9 mouse cellular contexts compared by ENCODE assay signal in the genomic region with DNA sequence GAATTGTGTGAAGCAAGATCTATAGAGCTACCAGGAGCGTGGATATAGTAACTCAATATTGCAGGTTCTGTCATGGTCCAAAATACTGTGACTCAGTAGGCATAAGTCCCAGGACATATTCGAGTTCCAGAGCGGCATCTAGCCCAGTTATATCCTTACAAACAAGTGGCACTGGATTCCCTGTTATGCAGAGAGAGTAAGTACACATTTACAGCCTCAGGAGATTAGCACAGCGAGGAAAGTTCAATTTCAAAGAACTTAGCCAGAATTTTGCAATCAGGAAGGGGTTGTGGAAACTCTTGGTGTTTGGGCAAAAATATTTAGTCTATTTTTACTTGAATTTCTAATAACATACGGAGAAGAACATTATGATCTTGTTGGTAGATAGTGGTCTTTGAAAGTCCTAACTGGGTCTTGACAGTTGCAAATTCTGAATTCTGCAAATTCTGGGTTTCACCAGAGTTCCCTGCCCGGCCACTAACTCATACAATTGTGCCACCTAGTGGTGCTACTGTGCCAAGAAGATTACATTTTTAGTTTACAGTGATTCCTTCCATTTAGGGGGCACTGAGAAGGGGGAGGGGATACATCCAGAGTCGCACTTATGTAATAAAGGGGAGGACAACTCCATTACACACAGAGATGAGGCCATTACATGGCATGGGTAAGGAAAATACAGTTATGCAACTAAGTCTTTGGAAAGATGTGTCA. TPM values are rescaled to one million over a fixed set of nuclear protein-coding genes. Genes with fewer than 3 reads are reported as not detected.
DNase-seq lines count a peak whose midpoint lies in the region; ATAC-seq and TF ChIP-seq lines count a peak whose summit lies in the region.
"Had no signal": no experiment of that assay in that cellular context is flagged by ENCODE, and none has a peak within 500 bp of the region (broad histone marks: within the 10 kb centered on the region; RNA-seq: fewer than 3 reads in every experiment).

No protein-coding gene starts in this region.

- no peaks in the 10 kb centered on the region for H3K4me1 ChIP-seq in stomach, postnatal 0 days (replicated peaks; ENCODE audit: control insufficient read depth, insufficient read depth)
- H3K4me1 ChIP-seq: limb, embryonic 13.5 days had no signal

- peak; percentile 70 for TF ChIP-seq CTCF in stomach, postnatal 0 days (IDR thresholded peaks at IDR 0.05; ENCODE audit: low read depth)

- H3K4me3 ChIP-seq in stomach, postnatal 0 days (ENCODE audit: low read depth, low read length), result no peak overlapping the region
- H3K4me3 ChIP-seq: limb, embryonic 13.5 days had no signal

- TF ChIP-seq EP300 in stomach, postnatal 0 days (optimal IDR thresholded peaks at IDR 0.05), result no peak

- H3K27me3 ChIP-seq in stomach, postnatal 0 days (ENCODE audit: control insufficient read depth, insufficient read depth, low read length), result no peaks in the 10 kb centered on the region

- no peak overlapping the region for H3K9ac ChIP-seq in stomach, postnatal 0 days (ENCODE audit: low read length)
- H3K9ac ChIP-seq: limb, embryonic 13.5 days had no signal

- H3K9me3 ChIP-seq in stomach, postnatal 0 days (ENCODE audit: control insufficient read depth, low read length), result no peaks in the 10 kb centered on the region
- H3K9me3 ChIP-seq: limb, embryonic 13.5 days had no signal

- DNase-seq in adrenal gland, postnatal 10 days, result peak; percentile 4
- DNase-seq in adrenal gland, postnatal 4 days (ENCODE audit: low spot score in 2 of 2), result no peak
- DNase-seq in kidney, postnatal 10 days, result peak; percentile 5
- DNase-seq in kidney, adult 8-10 months, result no peak
- DNase-seq in right cerebral cortex, adult 2 months (ENCODE audit: low spot score in 2 of 2), result peak; percentile 7 to 10
- no peak for DNase-seq in right cerebral cortex, adult 18-20 months
- no peak for DNase-seq in stomach, postnatal 0 days (ENCODE audit: low spot score)

- no peak overlapping the region for H3K27ac ChIP-seq in stomach, postnatal 0 days (replicated peaks)
- H3K27ac ChIP-seq: limb, embryonic 13.5 days had no signal

- no peak for ATAC-seq in stomach, postnatal 0 days (ENCODE audit: low FRiP score, low TSS enrichment)
- no peak for ATAC-seq in megakaryocyte, adult 5-6 weeks (ENCODE audit: poor library complexity, severe bottlenecking)

- H3K4me2 ChIP-seq in stomach, postnatal 0 days (replicated peaks; ENCODE audit: low read depth), result no peak overlapping the region
- H3K4me2 ChIP-seq: limb, embryonic 13.5 days had no signal

- 52% methylated on average over 7 of the region's 7 CpGs for WGBS in stomach, postnatal 0 days

- H3K36me3 ChIP-seq in stomach, postnatal 0 days (ENCODE audit: control insufficient read depth, insufficient read depth, low read length), result no peaks in the 10 kb centered on the region
- H3K36me3 ChIP-seq: limb, embryonic 13.5 days had no signal

RNA-seq across cellular contexts. Expression of gene Chrdl1, which starts 54.7 kb away (rescaled TPM):
- total RNA-seq in adrenal gland, postnatal 10 days (2021), result 1 to 10 TPM; 4.4 to 5.3 TPM
- total RNA-seq in adrenal gland, postnatal 4 days (2021), result 1 to 10 TPM; 3.6 to 5.6 TPM
- polyA plus RNA-seq in stomach, postnatal 0 days (2015; fragmentation: Nextera tagmentation; extraction: Ambion mirVana), result 7.6 and 9.6 TPM in 2 replicates
- total RNA-seq in megakaryocyte, adult 5-6 weeks (2015), result 0.23 and 0.85 TPM in 2 replicates
- 1.1 and 1.4 TPM in 2 replicates for total RNA-seq in megakaryocyte, adult 5-6 weeks (2017)

Comparison
In these comparisons a context has a peak if more than half of its experiments do, and no peak if none do; other contexts are left out.
1. DNase-seq: peak in adrenal gland, postnatal 10 days (single experiment), kidney, postnatal 10 days (single experiment) and right cerebral cortex, adult 2 months (2 of 2); none in adrenal gland, postnatal 4 days (0 of 2), kidney, adult 8-10 months (0 of 2), right cerebral cortex, adult 18-20 months (single experiment) and stomach, postnatal 0 days (single experiment).